Mouse (Mus musculus): ENCODE measurements around the gene Lamtor4.

Gene Lamtor4

DNA sequence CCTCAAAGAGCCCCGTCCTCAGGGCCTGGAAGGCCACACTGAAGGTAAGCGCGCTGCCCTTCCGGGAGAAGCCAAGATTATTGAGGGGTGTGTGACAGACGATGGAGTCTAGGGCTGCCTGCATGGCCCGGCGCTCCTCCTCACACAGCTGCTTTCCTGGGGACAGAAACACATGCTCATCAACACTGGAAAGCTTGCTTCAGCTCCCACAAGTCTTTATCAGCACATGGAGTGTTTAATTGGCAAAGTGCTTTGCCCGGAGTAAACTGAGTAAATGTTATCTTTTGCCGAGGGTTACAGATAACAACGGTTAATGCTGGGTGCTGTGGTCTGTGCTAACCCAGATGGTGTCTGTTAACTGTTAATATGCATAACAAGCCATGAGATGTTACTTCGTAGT is 5.6 kb downstream of the Lamtor4 start:
- DNase-seq (ENCODE audit: low spot score): no peak

DNA sequence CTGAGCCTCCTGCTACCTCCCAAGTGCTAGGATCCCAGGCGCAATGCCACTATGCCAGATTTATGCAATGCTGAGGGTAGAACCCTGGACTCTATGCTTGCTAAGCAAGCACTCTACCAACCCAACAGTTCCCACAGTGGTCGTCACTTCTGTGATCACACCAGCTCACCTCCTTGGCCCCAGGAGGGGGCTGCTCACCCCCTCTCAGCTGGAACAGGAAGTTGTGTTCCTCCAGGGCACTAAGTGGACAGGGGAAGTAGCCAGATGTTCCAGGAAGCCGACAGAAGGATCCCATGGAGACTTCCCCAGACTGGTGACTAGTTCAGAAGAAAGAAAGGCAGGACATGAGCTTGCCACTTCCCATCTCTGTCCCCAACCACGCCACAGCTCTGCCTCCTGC is 6.7 kb downstream of the Lamtor4 start:
- DNase-seq (ENCODE audit: low spot score): no peak

DNA sequence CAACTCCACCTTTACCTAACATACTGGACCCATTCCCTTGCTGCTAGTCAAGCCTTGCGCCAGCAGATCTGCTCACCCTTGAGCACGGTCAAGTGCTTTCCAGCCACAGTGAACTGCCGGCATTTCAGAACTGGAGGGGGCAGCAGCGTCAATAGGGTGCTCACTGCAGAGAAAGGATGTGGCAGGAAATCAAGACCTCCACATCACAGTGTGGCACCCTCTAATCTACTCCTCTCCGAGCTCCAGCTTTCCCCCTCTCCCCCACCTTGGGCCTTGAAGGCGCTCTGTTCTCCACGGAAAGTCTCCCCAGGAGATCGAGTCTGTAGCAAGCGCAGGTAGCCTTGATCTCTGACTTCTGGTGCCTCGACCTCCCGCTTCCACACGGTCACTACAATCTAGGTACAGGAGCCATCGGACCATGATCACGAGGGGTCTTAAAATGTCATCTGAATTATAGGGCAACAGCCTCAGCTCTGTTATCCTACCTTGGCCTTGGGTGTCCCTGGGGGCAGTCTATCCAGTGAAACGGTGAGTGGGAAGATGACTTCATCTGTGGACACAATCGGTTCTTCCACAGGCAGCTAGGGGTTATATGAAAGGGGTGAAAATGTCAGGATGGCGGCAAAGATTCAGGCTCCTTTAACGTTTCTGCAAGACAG is 7.4 kb downstream of the Lamtor4 start:
- no peak for DNase-seq (ENCODE audit: low spot score)

- DNase-seq (ENCODE audit: low spot score): peak; percentile 92
Observed at GRCm38 (mm10) chr5:138263260-138264206, 8.3 kb downstream of the Lamtor4 start, which contains the start of gene BC037034. TSS of gene BC037034 (minus strand) at chr5:138264033.

GRCm38 (mm10) chr5:138264207-138264578 is 8.9 kb downstream of the Lamtor4 start:
- no peak for DNase-seq (ENCODE audit: low spot score)

DNA sequence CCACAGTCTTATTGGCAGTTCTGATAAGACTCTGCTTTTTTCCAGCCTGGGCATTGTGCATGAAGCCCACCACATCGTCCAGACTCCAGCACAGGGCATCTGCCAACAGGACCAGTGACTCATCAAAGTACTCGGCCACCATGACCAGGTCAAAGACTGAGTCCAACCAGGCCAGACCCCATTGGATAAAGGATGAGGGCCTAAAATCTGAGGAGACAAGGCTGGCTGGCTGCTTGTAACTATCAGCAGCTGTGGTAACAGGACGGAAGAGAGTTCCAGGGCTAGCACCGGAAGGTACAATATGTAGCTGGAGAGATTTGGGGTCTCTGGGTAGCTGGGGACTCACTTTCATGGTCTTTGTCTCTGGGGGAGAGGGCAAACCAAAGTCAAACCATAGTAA is 10.4 kb downstream of the Lamtor4 start:
- DNase-seq (ENCODE audit: low spot score): no peak

GRCm38 (mm10) chr5:138267114-138267513 is 11.8 kb downstream of the Lamtor4 start:
- no peak for DNase-seq (ENCODE audit: low spot score)

DNA sequence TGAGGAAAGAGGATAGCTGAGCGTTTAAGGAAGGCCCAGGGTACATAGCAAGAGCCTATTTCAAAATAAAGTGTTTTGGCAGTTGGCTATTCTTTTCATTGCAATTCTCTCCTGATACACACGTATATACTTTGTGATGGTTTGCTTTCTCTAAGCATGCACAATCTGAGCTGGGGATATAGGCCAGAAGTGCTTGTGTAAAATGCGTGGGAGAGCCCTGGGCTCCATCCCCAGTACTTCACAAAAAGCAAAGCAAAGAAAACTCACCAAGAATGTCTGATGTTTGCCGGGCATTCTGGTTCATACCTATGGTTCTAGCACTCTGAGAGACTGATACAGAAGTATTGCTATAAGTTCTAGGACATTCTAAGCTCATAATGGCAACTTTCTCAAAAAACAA is 13.7 kb downstream of the Lamtor4 start:
- DNase-seq (ENCODE audit: low spot score): no peak

GRCm38 (mm10) chr5:138271232-138271631 is 15.9 kb downstream of the Lamtor4 start:
- no peak for DNase-seq (ENCODE audit: low spot score)

- no peak for DNase-seq (ENCODE audit: low spot score)
Observed at GRCm38 (mm10) chr5:138272409-138272923, 17.2 kb downstream of the Lamtor4 start, which contains the start of gene Gal3st4. TSS of gene Gal3st4 (minus strand) at chr5:138272840.

DNA sequence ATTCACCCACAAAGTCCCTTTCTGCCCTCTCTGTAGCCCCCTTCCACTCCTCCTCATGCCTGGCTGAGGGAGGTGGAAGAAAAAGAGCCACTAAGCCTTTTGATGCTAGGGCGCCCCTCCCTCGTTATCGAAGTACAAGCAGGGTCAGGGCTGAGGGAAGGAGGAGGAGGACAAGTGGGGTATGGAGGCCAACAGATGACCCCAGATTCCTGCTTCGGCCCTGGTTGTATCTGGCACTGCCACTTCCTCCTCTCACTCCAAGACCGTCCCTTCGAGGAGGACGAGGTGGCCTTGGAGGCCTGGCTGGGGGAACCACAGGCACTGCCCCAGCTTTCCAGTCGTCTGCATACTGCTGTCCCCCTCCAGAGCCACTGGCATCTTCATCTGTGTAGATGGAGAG is 18.9 kb downstream of the Lamtor4 start:
- no peak for DNase-seq (ENCODE audit: low spot score)

DNA sequence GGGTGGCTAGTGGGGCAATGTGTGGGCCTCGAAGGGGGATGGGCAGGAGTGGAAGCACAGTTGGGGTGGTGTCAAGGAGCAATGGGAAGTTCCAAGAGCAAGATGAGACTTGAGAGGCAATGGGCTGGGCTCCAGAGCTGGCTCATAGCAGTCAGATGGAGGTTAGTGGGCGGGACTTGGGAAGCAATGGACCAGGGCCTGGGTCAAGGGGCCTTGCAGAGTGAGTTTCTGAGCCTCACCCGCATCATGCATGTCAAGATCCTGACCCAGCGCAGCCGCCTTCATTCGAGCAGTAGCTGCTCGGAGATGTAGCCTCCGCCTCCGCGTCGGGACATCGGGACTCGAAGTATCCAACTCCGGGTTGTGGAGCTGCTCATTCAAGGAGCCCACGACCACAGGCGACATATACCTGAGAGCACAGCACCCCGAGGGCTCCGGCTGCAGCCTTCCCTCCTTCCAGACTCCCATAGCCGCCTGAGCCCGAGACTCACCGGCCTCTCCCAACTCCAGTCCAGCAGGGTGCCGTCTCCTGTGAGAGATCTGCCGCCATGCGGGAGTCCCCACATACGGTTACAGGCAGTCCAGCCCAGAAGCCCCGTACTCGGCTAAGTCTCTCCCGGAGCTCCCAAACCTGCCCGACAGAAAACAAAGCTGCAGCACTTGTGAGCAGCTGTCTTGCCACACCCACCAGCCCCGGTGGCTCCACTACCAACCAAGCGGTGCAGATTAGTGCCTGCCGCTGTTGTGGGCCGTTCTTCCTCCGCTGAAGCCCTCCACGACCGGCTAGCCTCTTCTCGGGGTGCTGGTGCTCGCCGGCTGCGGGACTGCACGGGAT is 20.2 kb downstream of the Lamtor4 start:
- DNase-seq (ENCODE audit: low spot score): no peak

- no peak for DNase-seq (ENCODE audit: low spot score)
Observed at GRCm38 (mm10) chr5:138277994-138278393, 22.7 kb downstream of the Lamtor4 start.

DNA sequence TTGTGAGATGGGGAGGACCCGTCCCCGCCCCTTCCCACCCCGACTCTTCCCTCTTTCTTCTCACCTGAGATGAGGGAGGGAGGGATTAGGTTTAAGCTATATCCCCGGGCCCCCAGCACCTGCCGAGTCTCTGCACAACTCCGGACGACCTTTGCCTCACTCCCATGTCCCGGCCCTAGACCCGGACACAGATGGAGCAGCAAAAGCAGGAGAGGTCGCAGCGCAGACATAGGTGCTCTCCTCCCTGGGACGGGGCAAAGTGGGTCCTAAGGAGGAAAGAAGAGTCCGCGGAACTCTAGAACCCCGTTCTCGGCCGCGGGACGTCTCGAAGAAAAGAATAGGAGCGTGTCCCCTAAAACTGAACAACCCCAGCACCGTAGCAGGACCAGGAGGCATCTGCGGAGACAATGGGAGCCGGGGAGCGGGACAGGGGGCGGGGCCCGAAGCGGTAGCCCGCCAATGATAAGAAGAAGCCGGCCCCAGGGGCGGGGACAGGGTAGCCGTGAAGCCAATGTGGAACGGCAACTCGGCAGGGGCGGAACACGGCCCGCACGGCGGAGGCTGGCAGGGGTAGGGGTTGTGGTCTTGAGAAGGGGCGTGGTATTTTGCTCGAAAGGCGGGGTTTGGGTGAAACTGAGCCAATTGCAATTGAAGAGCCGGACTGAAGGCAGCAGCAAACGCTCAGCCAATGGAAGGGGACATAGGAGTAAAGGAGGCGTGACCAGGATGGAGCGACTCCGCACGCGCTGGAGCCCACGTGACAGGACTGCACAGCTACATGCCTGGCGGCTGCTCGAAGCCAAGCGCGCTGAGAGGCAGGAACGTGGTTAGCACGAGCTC is 24.5 kb downstream of the Lamtor4 start, which contains the start of the genes Gm43720, Gpc2 and Stag3:
Gene Gm43720, minus strand, starts transcription at position 374 of the 840 bp plus-strand sequence.
Gene Gpc2, minus strand, starts transcription at position 421 of the 840 bp plus-strand sequence.
Gene Stag3, plus strand, starts transcription at position 656 of the 840 bp plus-strand sequence.
- no peak for DNase-seq (ENCODE audit: low spot score)

- DNase-seq (ENCODE audit: low spot score): no peak
Observed at GRCm38 (mm10) chr5:138280425-138280768, 25.1 kb downstream of the Lamtor4 start.

DNA sequence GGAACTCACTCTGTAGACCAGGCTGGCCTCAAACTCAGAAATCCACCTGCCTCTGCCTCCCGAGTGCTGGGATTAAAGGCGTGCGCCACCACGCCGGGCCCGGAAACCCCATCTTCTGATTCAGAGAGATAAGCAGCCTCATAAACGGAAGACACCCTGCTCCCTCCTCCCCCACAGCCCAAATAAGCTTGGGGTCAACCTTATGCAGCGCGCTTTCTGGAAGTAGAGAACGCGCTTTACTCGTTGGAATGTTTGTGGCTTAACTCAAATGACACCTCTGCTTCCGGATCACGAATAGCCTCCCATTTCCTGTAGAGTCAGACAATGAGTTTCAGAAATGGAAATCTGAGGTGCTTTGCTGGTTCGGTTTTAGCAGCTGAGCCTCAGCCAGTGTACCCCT is 25.5 kb downstream of the Lamtor4 start:
- no peak for DNase-seq (ENCODE audit: low spot score)

GRCm38 (mm10) chr5:138281798-138282197 is 26.5 kb downstream of the Lamtor4 start:
- DNase-seq (ENCODE audit: low spot score): no peak

DNA sequence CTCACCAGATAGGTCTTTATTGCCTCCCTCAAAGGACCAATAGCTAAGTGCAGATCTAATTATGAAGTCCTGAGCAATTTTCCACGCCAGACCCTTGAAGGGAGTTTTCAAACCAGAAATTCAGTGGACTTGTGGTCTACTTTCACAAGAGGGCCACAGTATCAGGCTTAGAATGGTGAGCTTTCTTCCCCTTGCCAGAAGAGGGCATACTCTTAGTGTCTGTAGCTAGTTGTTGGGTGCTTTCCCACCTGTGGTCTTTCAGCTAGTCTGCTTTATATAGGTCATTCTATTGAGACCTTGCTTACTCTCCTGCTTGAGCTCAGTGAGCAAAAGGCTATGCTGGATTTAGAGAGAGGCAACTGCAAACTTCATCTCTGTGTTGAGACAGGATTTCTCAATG is 28.3 kb downstream of the Lamtor4 start:
- DNase-seq (ENCODE audit: low spot score): no peak

DNA sequence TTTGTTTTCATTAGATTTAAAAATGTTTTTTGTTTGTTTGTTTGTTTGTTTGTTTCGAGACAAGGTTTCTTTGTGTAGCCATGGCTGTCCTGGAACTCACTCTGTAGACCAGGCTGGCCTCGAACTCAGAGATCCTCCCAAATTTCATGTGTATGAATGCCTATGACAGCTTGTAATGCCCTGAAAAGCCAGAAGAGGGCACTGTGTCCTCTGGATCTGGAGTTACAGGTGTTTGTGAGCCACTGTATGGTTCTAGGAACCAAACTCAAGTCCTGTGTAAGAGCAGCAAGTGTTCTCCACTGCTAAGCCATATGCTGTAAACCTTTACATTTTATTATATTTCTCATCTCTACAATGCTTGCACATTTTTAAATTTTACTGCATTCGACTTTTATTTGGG is 32.6 kb downstream of the Lamtor4 start:
- DNase-seq (ENCODE audit: low spot score): no peak

DNA sequence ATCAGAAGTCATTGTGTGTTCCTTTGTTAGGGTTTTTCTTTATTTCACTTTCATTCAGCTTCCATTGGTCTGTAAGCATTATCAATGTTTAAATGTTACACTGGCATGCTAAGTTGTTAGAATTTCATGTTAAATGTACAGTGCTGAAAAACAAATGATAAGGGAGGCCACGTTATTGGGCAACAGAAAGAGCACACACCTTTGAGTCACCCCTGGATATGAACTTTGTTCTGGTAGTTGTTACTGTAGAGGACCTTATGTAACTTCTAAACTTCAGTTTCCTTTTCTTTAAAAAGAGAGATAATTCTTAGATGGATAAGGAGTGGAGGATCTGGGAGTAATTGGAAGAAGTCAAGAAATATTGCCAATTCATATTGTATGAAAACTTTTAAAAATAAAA is 36.4 kb downstream of the Lamtor4 start:
- DNase-seq (ENCODE audit: low spot score): no peak

DNA sequence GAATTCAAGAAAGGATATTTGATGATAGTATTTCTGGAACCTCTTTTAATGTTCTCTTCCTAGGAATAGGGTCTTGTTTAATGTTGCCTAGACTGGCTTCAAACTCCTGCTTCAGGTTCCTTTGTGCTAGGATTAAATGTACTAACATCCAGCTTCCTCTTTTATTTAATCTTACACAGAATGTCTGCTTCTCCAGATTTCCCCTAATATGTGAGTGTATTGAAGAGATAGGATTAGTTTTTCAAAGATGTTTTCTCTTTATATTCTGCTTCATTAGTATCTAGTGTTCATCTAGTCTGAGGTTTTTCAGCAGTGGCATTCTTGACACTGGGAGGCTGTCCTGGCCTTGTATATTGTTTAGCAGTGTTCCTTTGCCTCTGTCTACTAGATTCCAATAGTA is 38.9 kb downstream of the Lamtor4 start:
- no peak for DNase-seq (ENCODE audit: low spot score)

Data from MN1 (cell line).